Mouse (Mus musculus) lung, postnatal 10 days (tissue): Measurements from ENCODE around the gene Arfgef2.

ENCODE experiments used
- DNase-seq: peaks from one replicate; pipeline ENCODE4 v3.0.0; 2021

Arfgef2 gene

GRCm38 (mm10) chr2:166909729-166910128 lies 104.3 kb downstream of the Arfgef2 start:
- DNase-seq, result no peak

- DNase-seq, result no peak
Observed at GRCm38 (mm10) chr2:166910536-166910935, 105.1 kb downstream of the Arfgef2 start.

GRCm38 (mm10) chr2:166923971-166924370 lies 118.6 kb downstream of the Arfgef2 start:
- DNase-seq, result no peak

- DNase-seq, result no peak
Observed at GRCm38 (mm10) chr2:166933943-166934342, 128.6 kb downstream of the Arfgef2 start.

- DNase-seq, result no peak
Observed at GRCm38 (mm10) chr2:166934416-166934815, 129.0 kb downstream of the Arfgef2 start.

GRCm38 (mm10) chr2:166935582-166935981 lies 130.2 kb downstream of the Arfgef2 start:
- DNase-seq, result no peak

GRCm38 (mm10) chr2:166936166-166936565 lies 130.8 kb downstream of the Arfgef2 start:
- no peak for DNase-seq

- no peak for DNase-seq
Observed at GRCm38 (mm10) chr2:166943146-166943545, 137.8 kb downstream of the Arfgef2 start.

- DNase-seq, result no peak
Observed at GRCm38 (mm10) chr2:166944346-166944745, 139.0 kb downstream of the Arfgef2 start.

- DNase-seq, result peak; percentile 22
Observed at GRCm38 (mm10) chr2:166945456-166945855, 140.1 kb downstream of the Arfgef2 start.
